Mouse (Mus musculus): ENCODE measurements around the gene Col25a1.

Col25a1 gene

GRCm38 (mm10) chr3:130131201-130131600 lies at the start of gene Col25a1:
Gene Col25a1, plus strand, starts transcription at chr3:130131501.
- in situ Hi-C loops (cut with MboI; ENCODE audit: unreplicated experiment in 2 of 2) = no loop called here

- in situ Hi-C loops (cut with MboI; ENCODE audit: unreplicated experiment in 2 of 2) = loop anchor here (25.0 kb wide), 2 partner anchors 796 to 804 kb away; no protein-coding TSS in a partner anchor
These were observed 48.0 kb upstream of the Col25a1 start for GRCm38 (mm10) chr3:130083312-130083711.

- in situ Hi-C loops (cut with MboI; ENCODE audit: unreplicated experiment in 2 of 2) = loop anchor here (25.0 kb wide), 2 partner anchors 799 to 801 kb away; no protein-coding TSS in a partner anchor
These were observed 44.8 kb upstream of the Col25a1 start for GRCm38 (mm10) chr3:130086372-130087080.

GRCm38 (mm10) chr3:130087466-130087865 lies 43.8 kb upstream of the Col25a1 start:
- in situ Hi-C loops (cut with MboI; ENCODE audit: unreplicated experiment in 2 of 2) = loop anchor here (25.0 kb wide), 2 partner anchors 800 kb away; no protein-coding TSS in a partner anchor

GRCm38 (mm10) chr3:130088654-130089053 lies 42.6 kb upstream of the Col25a1 start:
- in situ Hi-C loops (cut with MboI; ENCODE audit: unreplicated experiment in 2 of 2) = loop anchor here (25.0 kb wide), 2 partner anchors 799 to 801 kb away; no protein-coding TSS in a partner anchor

- in situ Hi-C loops (cut with MboI; ENCODE audit: unreplicated experiment in 2 of 2) = loop anchor here (25.0 kb wide), 2 partner anchors 797 to 803 kb away; no protein-coding TSS in a partner anchor
These were observed 40.8 kb upstream of the Col25a1 start for GRCm38 (mm10) chr3:130090460-130090859.

GRCm38 (mm10) chr3:130094125-130094704 lies 37.1 kb upstream of the Col25a1 start:
- in situ Hi-C loops (cut with MboI; ENCODE audit: unreplicated experiment in 2 of 2) = loop anchor here (25.0 kb wide), 2 partner anchors 793 to 807 kb away; no protein-coding TSS in a partner anchor

- in situ Hi-C loops (cut with MboI; ENCODE audit: unreplicated experiment in 2 of 2) = loop anchor here (5.0 to 25.0 kb wide), 3 partner anchors 597 to 808 kb away; no protein-coding TSS in a partner anchor
These were observed 36.0 kb upstream of the Col25a1 start for GRCm38 (mm10) chr3:130095160-130095781.

- in situ Hi-C loops (cut with MboI; ENCODE audit: unreplicated experiment in 2 of 2) = loop anchor here (5.0 kb wide), 4 partner anchors 469 to 1144 kb away; no protein-coding TSS in a partner anchor
These were observed 27.8 kb upstream of the Col25a1 start for GRCm38 (mm10) chr3:130103486-130103885.

- in situ Hi-C loops (cut with MboI; ENCODE audit: unreplicated experiment in 2 of 2) = loop anchor here (5.0 kb wide), 4 partner anchors 468 to 1143 kb away; no protein-coding TSS in a partner anchor
These were observed 26.8 kb upstream of the Col25a1 start for GRCm38 (mm10) chr3:130104471-130104870.

GRCm38 (mm10) chr3:130116886-130117285 lies 14.4 kb upstream of the Col25a1 start:
- in situ Hi-C loops (cut with MboI; ENCODE audit: unreplicated experiment in 2 of 2) = no loop called here

- in situ Hi-C loops (cut with MboI; ENCODE audit: unreplicated experiment in 2 of 2) = no loop called here
These were observed 3.5 kb upstream of the Col25a1 start for GRCm38 (mm10) chr3:130127840-130128239.

- in situ Hi-C loops (cut with MboI; ENCODE audit: unreplicated experiment in 2 of 2) = no loop called here
These were observed 2.7 kb upstream of the Col25a1 start for GRCm38 (mm10) chr3:130128564-130128963.

- in situ Hi-C loops (cut with MboI; ENCODE audit: unreplicated experiment in 2 of 2) = no loop called here
These were observed 1.6 kb upstream of the Col25a1 start for GRCm38 (mm10) chr3:130129635-130130206.

- in situ Hi-C loops (cut with MboI; ENCODE audit: unreplicated experiment in 2 of 2) = no loop called here
These were observed 5.9 kb downstream of the Col25a1 start for GRCm38 (mm10) chr3:130137204-130137603.

GRCm38 (mm10) chr3:130137640-130138039 lies 6.3 kb downstream of the Col25a1 start:
- in situ Hi-C loops (cut with MboI; ENCODE audit: unreplicated experiment in 2 of 2) = no loop called here

- in situ Hi-C loops (cut with MboI; ENCODE audit: unreplicated experiment in 2 of 2) = no loop called here
These were observed 14.6 kb downstream of the Col25a1 start for GRCm38 (mm10) chr3:130145874-130146273.

- in situ Hi-C loops (cut with MboI; ENCODE audit: unreplicated experiment in 2 of 2) = no loop called here
These were observed 16.5 kb downstream of the Col25a1 start for GRCm38 (mm10) chr3:130147827-130148226.

GRCm38 (mm10) chr3:130149180-130149579 lies 17.9 kb downstream of the Col25a1 start:
- in situ Hi-C loops (cut with MboI; ENCODE audit: unreplicated experiment in 2 of 2) = no loop called here

GRCm38 (mm10) chr3:130153117-130153516 lies 21.8 kb downstream of the Col25a1 start:
- in situ Hi-C loops (cut with MboI; ENCODE audit: unreplicated experiment in 2 of 2) = no loop called here

- in situ Hi-C loops (cut with MboI; ENCODE audit: unreplicated experiment in 2 of 2) = no loop called here
These were observed 26.2 kb downstream of the Col25a1 start for GRCm38 (mm10) chr3:130157551-130157950.

Measured in v-Abl transformed pro-B cells (cell line).